Mouse (Mus musculus): ENCODE measurements around the gene Tmem189.
"Not testable (repeated sequence)": the region's sequence is repeated elsewhere in the genome, so short reads cannot be mapped to it uniquely, and the experiment has no call there.

Gene Tmem189

GRCm38 (mm10) chr2:167622352-167622751 lies 67.3 kb downstream of the Tmem189 start:
- DNase-seq (ENCODE audit: low spot score), result no peak

GRCm38 (mm10) chr2:167621255-167622087 lies 68.2 kb downstream of the Tmem189 start:
- DNase-seq (ENCODE audit: low spot score), result no peak

DNA sequence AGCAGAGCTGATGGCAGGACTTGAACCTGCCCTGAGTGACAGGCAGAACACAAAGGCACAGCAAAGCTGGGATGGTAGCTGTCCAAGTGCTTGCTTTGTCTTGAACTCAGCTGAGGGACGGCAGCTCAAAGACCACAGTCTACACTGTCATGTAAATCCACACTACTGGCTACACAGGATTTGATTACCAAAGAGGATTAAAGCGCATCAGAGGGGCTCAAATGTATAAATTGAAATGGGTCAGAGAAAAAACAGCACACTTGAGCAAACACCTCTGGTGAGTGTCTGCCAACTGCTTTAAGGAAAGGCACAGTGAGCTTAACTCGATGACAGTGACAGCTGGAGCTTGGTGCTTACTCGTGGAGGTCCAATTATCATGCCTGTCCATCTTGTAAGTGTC lies 72.2 kb downstream of the Tmem189 start:
- no peak for DNase-seq (ENCODE audit: low spot score)

DNA sequence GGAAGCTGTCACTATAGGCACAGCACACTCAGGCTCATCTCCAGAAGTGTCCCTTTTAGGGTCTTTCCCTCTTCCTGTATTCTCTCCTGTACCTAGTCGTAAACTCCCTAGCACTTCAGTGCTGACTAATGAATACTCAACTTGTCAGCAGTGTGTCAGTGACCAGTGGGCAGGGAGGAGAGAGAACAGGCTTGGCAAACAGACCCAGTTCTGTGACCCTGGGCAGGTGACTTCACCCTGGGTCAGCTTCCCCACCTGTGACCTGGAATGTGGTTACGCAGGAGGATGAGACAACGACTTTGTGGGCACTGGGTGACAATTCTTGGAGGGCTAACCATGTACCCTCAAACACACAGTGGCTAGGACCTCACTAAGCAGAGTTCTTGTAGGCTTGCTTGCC lies 72.6 kb downstream of the Tmem189 start:
- no peak for DNase-seq (ENCODE audit: low spot score)

DNA sequence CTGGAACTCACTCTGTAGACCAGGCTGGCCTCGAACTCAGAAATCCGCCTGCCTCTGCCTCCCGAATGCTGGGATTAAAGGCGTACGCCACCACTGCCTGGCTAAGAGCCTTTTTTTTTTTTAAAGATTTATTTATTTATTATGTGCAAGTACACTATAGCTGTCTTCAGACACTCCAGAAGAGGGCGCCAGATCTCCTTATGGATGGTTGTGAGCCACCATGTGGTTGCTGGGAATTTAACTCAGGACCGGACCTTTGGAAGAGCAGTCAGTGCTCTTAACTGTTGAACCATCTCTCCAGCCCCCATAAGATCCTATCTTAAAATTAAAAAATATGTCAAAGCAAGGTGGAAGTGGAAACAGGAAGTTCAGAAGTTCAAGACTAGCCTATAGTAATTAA lies 76.3 kb downstream of the Tmem189 start:
- DNase-seq (ENCODE audit: low spot score), result not testable (repeated sequence)

- DNase-seq (ENCODE audit: low spot score), result no peak
Observed at GRCm38 (mm10) chr2:167612122-167612521, 77.5 kb downstream of the Tmem189 start.

GRCm38 (mm10) chr2:167611287-167611686 lies 78.3 kb downstream of the Tmem189 start:
- no peak for DNase-seq (ENCODE audit: low spot score)

DNA sequence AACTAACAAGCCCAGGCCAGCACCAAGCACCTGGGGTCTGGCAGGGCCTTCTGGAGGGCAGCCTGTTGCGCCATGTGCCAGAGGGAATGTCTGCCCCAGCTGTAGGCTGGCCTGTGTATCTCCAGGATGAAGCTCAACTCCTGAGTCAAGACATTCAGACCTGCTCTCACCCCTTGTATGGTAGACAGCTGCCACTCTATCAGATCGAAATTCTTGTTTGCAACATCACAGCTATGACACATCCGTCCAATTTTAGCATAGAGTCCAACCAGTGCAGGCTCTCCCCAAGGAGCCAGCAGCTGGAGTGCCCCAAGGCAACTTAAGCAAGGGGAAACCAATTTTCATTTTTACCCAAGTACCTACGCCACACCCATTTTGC lies 82.9 kb downstream of the Tmem189 start:
- no peak for DNase-seq (ENCODE audit: low spot score)

GRCm38 (mm10) chr2:167605817-167606744 lies 83.5 kb downstream of the Tmem189 start:
- DNase-seq (ENCODE audit: low spot score), result no peak

DNA sequence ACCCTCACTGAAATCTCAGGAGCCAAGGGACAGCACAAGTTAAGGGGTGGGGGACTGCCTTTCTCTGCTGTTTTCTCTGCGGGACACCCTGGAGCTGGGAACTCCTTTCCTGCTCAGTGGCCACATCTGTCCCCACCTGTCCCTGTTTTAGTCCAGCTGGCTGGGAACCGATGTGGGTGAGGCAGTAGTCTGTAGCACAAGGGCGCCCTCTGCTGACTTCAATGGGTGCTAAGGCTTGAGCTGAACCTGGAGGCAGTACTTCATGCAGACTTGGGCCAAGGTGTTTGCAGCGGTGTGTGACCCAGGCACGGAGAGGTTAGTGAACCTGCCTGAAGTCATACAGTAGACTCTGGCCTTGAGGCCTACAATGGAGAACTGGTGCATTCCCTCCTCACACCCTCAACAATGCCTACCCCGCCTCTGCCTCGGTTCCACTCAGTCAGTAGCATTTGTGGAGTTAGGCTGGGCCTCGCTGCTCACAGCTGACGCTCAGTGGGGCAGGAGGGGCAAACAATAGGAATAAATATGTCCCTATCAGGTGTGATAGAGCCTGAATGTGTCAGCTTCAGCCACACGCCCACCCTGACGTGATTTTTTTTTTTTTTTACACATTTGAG lies 84.3 kb downstream of the Tmem189 start:
- peak; percentile 83 for DNase-seq (ENCODE audit: low spot score)

- no peak for DNase-seq (ENCODE audit: low spot score)
Observed at GRCm38 (mm10) chr2:167602978-167603377, 86.6 kb downstream of the Tmem189 start.

DNA sequence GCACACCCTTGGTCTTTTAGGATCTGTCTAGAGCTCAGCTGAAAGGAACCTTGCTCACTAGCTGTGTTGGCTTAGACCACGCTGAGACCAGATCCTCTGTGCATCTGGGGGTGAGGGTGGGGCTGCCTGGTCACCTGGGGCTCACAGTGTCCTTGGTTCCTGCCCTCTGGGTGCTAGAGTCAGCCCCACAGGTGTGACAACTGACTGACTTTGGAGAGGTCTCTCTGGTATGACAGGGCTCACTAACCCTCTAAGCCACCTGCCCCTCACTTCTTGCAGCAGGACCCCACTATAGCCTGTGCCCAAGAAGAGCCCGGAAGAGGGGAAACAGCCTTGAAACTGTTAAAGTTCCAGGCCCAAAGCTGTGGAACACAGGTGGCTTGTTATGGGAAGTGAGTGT lies 87.3 kb downstream of the Tmem189 start:
- DNase-seq (ENCODE audit: low spot score), result no peak

DNA sequence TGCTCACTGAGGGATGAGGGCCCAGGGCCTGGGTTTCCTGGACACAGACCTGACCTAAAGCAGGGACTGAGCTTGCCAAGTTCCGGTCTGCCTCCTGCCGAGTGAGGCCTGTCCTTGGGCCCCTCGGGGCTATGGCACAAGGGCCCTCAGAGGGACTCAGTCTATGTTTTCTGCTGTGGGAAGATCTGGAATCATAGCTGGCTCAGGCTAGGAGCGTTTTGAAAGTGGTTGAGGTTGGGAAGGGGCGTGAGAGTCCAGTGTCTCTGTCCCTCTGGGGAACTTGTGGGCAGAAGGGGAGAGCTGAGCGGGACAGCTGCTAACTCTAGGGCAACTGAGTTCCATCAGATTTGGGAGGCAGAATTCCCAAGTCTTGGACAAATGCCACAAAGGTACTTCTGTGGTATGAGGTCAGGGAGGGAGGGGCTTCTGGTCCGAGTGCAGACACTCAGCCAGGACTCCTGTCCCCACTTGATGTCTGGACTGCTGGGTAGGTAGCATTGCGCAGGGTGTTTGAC lies 89.1 kb downstream of the Tmem189 start:
- no peak for DNase-seq (ENCODE audit: low spot score)

DNA sequence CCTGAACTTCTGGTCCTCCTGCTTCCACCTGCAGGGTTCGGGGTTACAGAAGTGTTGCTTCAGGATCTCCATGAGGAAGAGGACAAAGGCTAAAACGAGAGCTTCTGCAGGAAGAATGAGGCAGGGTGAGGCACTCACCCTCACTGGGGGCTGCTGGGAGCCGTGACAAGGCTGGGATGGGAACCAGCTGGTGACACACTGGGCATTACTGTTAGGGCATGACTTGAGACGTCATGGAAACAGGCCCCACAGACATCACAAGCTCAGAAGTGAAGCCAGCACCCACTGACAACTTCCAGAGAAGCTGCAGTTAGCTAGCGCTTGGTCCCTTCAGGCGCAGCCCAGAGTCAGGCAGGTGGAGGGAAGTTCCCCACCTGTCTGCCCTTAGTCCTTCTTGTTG lies 89.7 kb downstream of the Tmem189 start:
- DNase-seq (ENCODE audit: low spot score), result no peak

GRCm38 (mm10) chr2:167599195-167599594 lies 90.4 kb downstream of the Tmem189 start:
- DNase-seq (ENCODE audit: low spot score), result no peak

DNA sequence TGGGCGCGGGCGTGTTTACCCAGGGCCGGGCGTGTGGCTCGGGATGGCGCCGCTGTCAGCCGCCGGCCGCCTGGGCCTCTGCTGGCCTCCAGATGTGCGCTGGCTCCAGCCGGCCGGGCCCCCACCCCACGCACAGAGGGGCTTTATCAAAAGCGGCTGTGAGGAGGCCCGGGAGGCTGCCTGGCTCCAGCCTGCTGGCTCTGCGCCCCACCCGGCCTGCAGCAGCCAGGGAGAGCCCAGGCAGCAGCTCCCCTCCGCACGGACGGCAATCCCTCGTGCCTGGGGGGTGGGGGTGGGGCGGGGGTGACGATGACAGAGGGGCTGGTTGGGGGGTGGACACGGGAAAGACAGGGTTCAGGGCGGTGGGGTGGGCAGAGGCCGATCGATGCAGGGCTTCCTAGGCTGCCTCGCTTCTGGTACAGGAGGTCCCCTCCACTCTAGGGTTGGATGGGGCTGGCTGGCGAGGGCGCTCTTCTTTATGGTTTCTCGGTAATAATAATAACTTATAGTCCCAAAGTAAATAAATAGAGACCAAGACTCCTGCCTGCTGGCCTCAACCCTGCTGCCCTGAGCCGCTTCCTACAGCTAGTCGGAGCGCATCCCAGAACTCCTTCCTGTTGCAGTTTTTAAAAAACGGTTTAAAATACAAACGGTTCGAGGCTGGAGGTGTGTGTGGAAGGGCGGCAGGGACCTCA lies 92.0 kb downstream of the Tmem189 start:
- no peak for DNase-seq (ENCODE audit: low spot score)

GRCm38 (mm10) chr2:167596726-167597491 lies 92.7 kb downstream of the Tmem189 start:
- no peak for DNase-seq (ENCODE audit: low spot score)

- DNase-seq (ENCODE audit: low spot score), result no peak
Observed at GRCm38 (mm10) chr2:167596262-167596661, 93.4 kb downstream of the Tmem189 start.

GRCm38 (mm10) chr2:167595761-167596171 lies 93.9 kb downstream of the Tmem189 start:
- no peak for DNase-seq (ENCODE audit: low spot score)

DNA sequence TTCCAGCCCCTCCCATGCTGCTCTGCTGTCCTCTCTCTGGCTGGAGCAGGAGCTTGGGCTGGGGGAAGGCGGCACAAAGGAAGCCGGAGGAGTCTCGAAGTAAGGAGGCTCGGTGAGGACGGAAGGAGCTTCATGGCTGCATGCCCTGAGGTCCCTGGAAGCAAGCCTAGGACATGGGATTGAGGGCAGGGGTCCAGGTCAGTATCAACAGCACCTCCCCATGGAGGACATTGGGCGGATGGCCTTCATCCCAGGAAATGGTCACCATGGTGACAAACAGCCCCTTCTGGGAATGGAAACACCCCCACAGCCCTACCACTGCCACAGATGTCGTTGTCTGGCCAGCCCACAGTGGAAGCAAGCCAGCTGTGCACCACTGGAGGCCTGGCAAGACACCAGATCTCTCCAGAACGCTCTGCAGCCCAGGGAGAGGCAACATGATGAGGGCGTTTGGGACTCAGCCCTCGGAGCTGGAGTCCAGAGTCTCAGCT lies 95.1 kb downstream of the Tmem189 start:
- DNase-seq (ENCODE audit: low spot score), result no peak

Measured in layer of hippocampus, adult 9-10 months (tissue).